Mouse (Mus musculus) hindbrain, postnatal 0 days (tissue): ENCODE results near the gene Zfp706. TPM values are rescaled to one million over a fixed set of nuclear protein-coding genes. Genes with fewer than 3 reads are reported as not detected.

Experiments
- ATAC-seq: fragments of 200-750 bp; cut with Nextera tagmentation; 2 replicates; pipeline ENCODE4 v1.8.0; 2017; ENCODE audit warnings: mild to moderate bottlenecking, moderate TSS enrichment, moderate library complexity
- DNase-seq: peaks from one replicate; pipeline ENCODE4 v3.0.0-alpha.2; 2015; ENCODE audit warnings: low spot score
- H3K27ac ChIP-seq: fragments of 300-500 bp; sonication (generic); 2 replicates; pipeline ENCODE4 v1.5.1; 2014; ENCODE audit warnings: mild to moderate bottlenecking
- H3K27me3 ChIP-seq: fragments of 300-500 bp; sonication (generic); 2 replicates; pipeline ENCODE4 v1.6.1; 2014; ENCODE audit warnings: low read length, mixed read lengths; ENCODE audit not compliant: insufficient read depth
- H3K36me3 ChIP-seq: fragments of 300-500 bp; sonication (generic); 2 replicates; pipeline ENCODE4 v1.6.1; 2014; ENCODE audit warnings: low read length, mixed read lengths; ENCODE audit not compliant: insufficient read depth
- H3K4me1 ChIP-seq: fragments of 300-500 bp; sonication (generic); 2 replicates; pipeline ENCODE4 v1.6.1; 2014; ENCODE audit warnings: antibody characterized with exemption, low read length, mixed read lengths; ENCODE audit not compliant: insufficient read depth
- H3K4me2 ChIP-seq: fragments of 300-500 bp; sonication (generic); 2 replicates; pipeline ENCODE4 v1.6.1; 2014; ENCODE audit warnings: low read depth, mild to moderate bottlenecking, low read length, moderate library complexity, mixed read lengths
- H3K4me3 ChIP-seq: fragments of 300-500 bp; sonication (generic); 2 replicates; pipeline ENCODE4 v1.5.1; 2014; ENCODE audit warnings: low read length
- H3K9ac ChIP-seq: fragments of 300-500 bp; sonication (generic); replicated peaks from 2 replicates; pipeline ENCODE4 v1.6.1; 2014; ENCODE audit warnings: mild to moderate bottlenecking, low read length, moderate library complexity, mixed read lengths
- H3K9me3 ChIP-seq: fragments of 300-500 bp; sonication (generic); 2 replicates; pipeline ENCODE4 v1.6.1; 2016; ENCODE audit warnings: low read length, mixed read lengths
- CTCF ChIP-seq: IDR thresholded peaks from 2 replicates; pipeline ENCODE4 v1.5.1; 2016; ENCODE audit warnings: antibody characterized with exemption, control low read depth, low read depth
- WGBS: fragments of 180-500 bp; shearing (Covaris S2); extraction: QIAGEN DNeasy Blood & Tissue Kit; methylation state at CpG from one replicate; pipeline ENCODE4 v1.1.7; 2014; 5-methylcytosine and 5-hydroxymethylcytosine counted together
- polyA plus RNA-seq: library from polyadenylated mRNA; unstranded; fragments of >200 nt; fragmentation: Nextera tagmentation; extraction: Ambion mirVana; gene quantifications from 2 replicates; pipeline ENCODE4 v1.2.1, GENCODE M21; 2015
- total RNA-seq: library from RNA; depleted of rRNA; stranded (reverse); fragments of >200 nt; gene quantifications from 2 replicates; pipeline ENCODE4 v1.2.3, GENCODE M21; 2014

Zfp706 gene
- total and polyA plus RNA-seq, 2 experiments from 2014 or later = 61.8 to 463 TPM

- no peak overlapping the region for H3K4me3 ChIP-seq
- no peaks in the 10 kb centered on the region for H3K9me3 ChIP-seq
- H3K4me2 ChIP-seq = no peak overlapping the region
- H3K9ac ChIP-seq = no peak overlapping the region
- 68% methylated on average over 12 of the region's 12 CpGs for WGBS
- ATAC-seq (peak; percentile 57), DNase-seq (peak; percentile 66)
- H3K4me1 ChIP-seq = 0 out of 2 replicates have a peak, but pooled peaks cover 4% of the 10 kb centered on the region
- no peaks in the 10 kb centered on the region for H3K36me3 ChIP-seq
- H3K27me3 ChIP-seq = no peaks in the 10 kb centered on the region
- H3K27ac ChIP-seq = no peak overlapping the region
- peak; percentile 47 for TF ChIP-seq CTCF
Measured at GRCm38 (mm10) chr15:37045456-37045855, 37.9 kb upstream of the Zfp706 start.

- H3K27ac ChIP-seq = no peak overlapping the region
- no peak overlapping the region for H3K4me3 ChIP-seq
- ATAC-seq (peak; percentile 41), DNase-seq (no peak)
- no peak overlapping the region for H3K4me2 ChIP-seq
- H3K9me3 ChIP-seq = no peaks in the 10 kb centered on the region
- no peaks in the 10 kb centered on the region for H3K27me3 ChIP-seq
- H3K4me1 ChIP-seq = 0 out of 2 replicates have a peak, but pooled peaks cover 4% of the 10 kb centered on the region
- TF ChIP-seq CTCF = no peak
- 17% methylated on average over 5 of the region's 5 CpGs for WGBS
- no peak overlapping the region for H3K9ac ChIP-seq
- H3K36me3 ChIP-seq = no peaks in the 10 kb centered on the region
Measured at GRCm38 (mm10) chr15:37042559-37042958, 35.0 kb upstream of the Zfp706 start.

- no peak; the same call in 1 of the 2 replicates for TF ChIP-seq CTCF
- Histone ChIP-seq H3K4me2 (no peak overlapping the region), H3K9me3 (no peaks in the 10 kb centered on the region), H3K4me1 (0 out of 2 replicates have a peak, but pooled peaks cover 4% of the 10 kb centered on the region), H3K27ac (peak overlapping the region; percentile 23; the same call in 1 of the 2 replicates), H3K36me3 (no peaks in the 10 kb centered on the region), H3K9ac (no peak overlapping the region), H3K4me3 (no peak overlapping the region), H3K27me3 (no peaks in the 10 kb centered on the region)
- WGBS = 57% methylated on average over 5 of the region's 5 CpGs
- ATAC-seq = peak; percentile 62; the same call in 1 of the 2 replicates
- peak; percentile 70 for DNase-seq
Measured at GRCm38 (mm10) chr15:37041214-37041613, 33.6 kb upstream of the Zfp706 start.

GRCm38 (mm10) chr15:37038666-37039065 is 31.1 kb upstream of the Zfp706 start:
- ATAC-seq (no peak), DNase-seq (no peak)
- whole genome bisulfite sequencing = 83% methylated on average over 1 of the region's 1 CpGs
- Histone ChIP-seq H3K9me3 (no peaks in the 10 kb centered on the region), H3K4me1 (0 out of 2 replicates have a peak, but pooled peaks cover 4% of the 10 kb centered on the region), H3K4me3 (no peak overlapping the region), H3K9ac (no peak overlapping the region), H3K4me2 (no peak overlapping the region), H3K27me3 (no peaks in the 10 kb centered on the region), H3K36me3 (no peaks in the 10 kb centered on the region), H3K27ac (no peak overlapping the region)
- no peak for TF ChIP-seq CTCF

GRCm38 (mm10) chr15:37037704-37038103 is 30.1 kb upstream of the Zfp706 start:
- H3K4me3 ChIP-seq = no peak overlapping the region
- 82% methylated on average over 3 of the region's 3 CpGs for WGBS
- no peaks in the 10 kb centered on the region for H3K9me3 ChIP-seq
- TF ChIP-seq CTCF = no peak
- ATAC-seq (no peak), DNase-seq (no peak)
- H3K4me2 ChIP-seq = no peak overlapping the region
- no peaks in the 10 kb centered on the region for H3K27me3 ChIP-seq
- H3K36me3 ChIP-seq = no peaks in the 10 kb centered on the region
- H3K27ac ChIP-seq = no peak overlapping the region
- H3K4me1 ChIP-seq = 0 out of 2 replicates have a peak, but pooled peaks cover 3% of the 10 kb centered on the region
- H3K9ac ChIP-seq = no peak overlapping the region

- Histone ChIP-seq H3K4me1 (no peaks in the 10 kb centered on the region), H3K9me3 (no peaks in the 10 kb centered on the region), H3K4me2 (no peak overlapping the region), H3K36me3 (no peaks in the 10 kb centered on the region), H3K4me3 (no peak overlapping the region), H3K9ac (no peak overlapping the region), H3K27me3 (no peaks in the 10 kb centered on the region), H3K27ac (no peak overlapping the region)
- no peak for TF ChIP-seq CTCF
- ATAC-seq (peak; percentile 48; the same call in 1 of the 2 replicates), DNase-seq (peak; percentile 64)
- WGBS = 33% methylated on average over 7 of the region's 7 CpGs
Measured at GRCm38 (mm10) chr15:37036481-37037156, 29.0 kb upstream of the Zfp706 start.

- H3K27me3 ChIP-seq = no peaks in the 10 kb centered on the region
Measured at GRCm38 (mm10) chr15:37034155-37034554, 26.6 kb upstream of the Zfp706 start.

More at GRCm38 (mm10) chr15:37034155-37034554, 26.6 kb upstream of the Zfp706 start:
- Histone ChIP-seq H3K4me1 (no peaks in the 10 kb centered on the region), H3K27ac (no peak overlapping the region), H3K9ac (no peak overlapping the region), H3K4me2 (no peak overlapping the region), H3K36me3 (no peaks in the 10 kb centered on the region), H3K9me3 (no peaks in the 10 kb centered on the region), H3K4me3 (no peak overlapping the region)
- WGBS = 90% methylated on average over 2 of the region's 2 CpGs
- no peak for DNase-seq
- no peak for ATAC-seq
- no peak for TF ChIP-seq CTCF
